Mouse (Mus musculus): ENCODE data around the gene Slc22a12. TPM values are rescaled to one million over a fixed set of nuclear protein-coding genes. Genes with fewer than 3 reads are reported as not detected.

The Slc22a12 gene
- not detected in 2 replicates for total RNA-seq (2017)

- ATAC-seq (replicated peaks in 1 of 2; ENCODE audit: insufficient read depth in 1 of 2, low FRiP score in 2 of 2, low TSS enrichment in 1 of 2, low read depth in 1 of 2, poor library complexity in 2 of 2, severe bottlenecking in 2 of 2), result no peak
These were observed at the start of gene Slc22a12 for GRCm38 (mm10) chr19:6542367-6543034. TSS of gene Slc22a12 (minus strand) at chr19:6543032.

- no peak for ATAC-seq (replicated peaks in 1 of 2; ENCODE audit: insufficient read depth in 1 of 2, low FRiP score in 2 of 2, low TSS enrichment in 1 of 2, low read depth in 1 of 2, poor library complexity in 2 of 2, severe bottlenecking in 2 of 2)
These were observed 29.2 kb upstream of the Slc22a12 start for GRCm38 (mm10) chr19:6572001-6572400.

- no peak for ATAC-seq (replicated peaks in 1 of 2; ENCODE audit: insufficient read depth in 1 of 2, low FRiP score in 2 of 2, low TSS enrichment in 1 of 2, low read depth in 1 of 2, poor library complexity in 2 of 2, severe bottlenecking in 2 of 2)
These were observed 28.6 kb upstream of the Slc22a12 start for GRCm38 (mm10) chr19:6571476-6571875.

- no peak for ATAC-seq (replicated peaks in 1 of 2; ENCODE audit: insufficient read depth in 1 of 2, low FRiP score in 2 of 2, low TSS enrichment in 1 of 2, low read depth in 1 of 2, poor library complexity in 2 of 2, severe bottlenecking in 2 of 2)
These were observed 26.7 kb upstream of the Slc22a12 start for GRCm38 (mm10) chr19:6569561-6569960.

DNA sequence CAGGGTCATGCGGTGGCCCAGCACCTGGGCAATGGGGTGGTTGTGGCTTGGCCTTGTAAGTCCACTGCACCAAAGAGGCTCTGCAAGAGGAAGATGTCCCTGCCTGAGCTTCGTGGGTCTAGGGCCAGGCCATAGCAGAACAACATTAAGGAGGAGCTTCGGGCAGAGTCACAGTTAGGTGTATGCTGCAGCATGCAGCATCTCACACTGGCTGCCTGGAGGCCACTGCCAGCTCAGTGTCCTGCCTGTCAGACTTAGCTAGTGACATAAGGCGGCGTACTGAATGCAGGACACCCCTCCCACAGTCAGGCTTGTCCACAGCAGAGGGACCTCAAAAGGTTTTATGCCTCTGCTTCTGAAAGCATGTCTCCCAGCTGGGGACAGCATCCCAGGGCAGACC, 26.2 kb upstream of the Slc22a12 start:
- 0 out of 4 replicates have a peak, but pooled peaks of 1 of the 2 experiments have one; percentile 12 for ATAC-seq (replicated peaks in 1 of 2; ENCODE audit: insufficient read depth in 1 of 2, low FRiP score in 2 of 2, low TSS enrichment in 1 of 2, low read depth in 1 of 2, poor library complexity in 2 of 2, severe bottlenecking in 2 of 2)

- no peak for ATAC-seq (replicated peaks in 1 of 2; ENCODE audit: insufficient read depth in 1 of 2, low FRiP score in 2 of 2, low TSS enrichment in 1 of 2, low read depth in 1 of 2, poor library complexity in 2 of 2, severe bottlenecking in 2 of 2)
These were observed 23.6 kb upstream of the Slc22a12 start for GRCm38 (mm10) chr19:6566450-6566849.

DNA sequence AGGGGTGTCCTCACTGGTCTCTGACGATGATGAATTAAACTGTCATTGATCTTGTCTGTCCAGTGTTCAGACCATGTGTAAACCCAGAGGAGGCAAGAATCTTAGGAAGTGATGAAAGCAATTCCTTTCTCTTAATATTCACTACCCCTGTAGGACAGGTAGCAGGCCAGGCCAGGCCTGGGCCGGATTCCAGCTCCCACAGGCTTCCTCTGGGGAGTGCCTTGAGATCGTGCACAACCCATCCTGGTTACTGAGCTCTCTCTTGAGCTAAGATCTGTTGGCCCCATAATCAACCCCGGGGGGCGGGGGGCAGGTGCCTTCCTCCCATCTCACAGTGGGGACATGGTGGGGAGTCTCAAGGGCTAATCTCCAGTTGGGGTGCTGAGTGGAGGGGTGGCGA, 22.3 kb upstream of the Slc22a12 start:
- ATAC-seq (replicated peaks in 1 of 2; ENCODE audit: insufficient read depth in 1 of 2, low FRiP score in 2 of 2, low TSS enrichment in 1 of 2, low read depth in 1 of 2, poor library complexity in 2 of 2, severe bottlenecking in 2 of 2), result no peak

- ATAC-seq (replicated peaks in 1 of 2; ENCODE audit: insufficient read depth in 1 of 2, low FRiP score in 2 of 2, low TSS enrichment in 1 of 2, low read depth in 1 of 2, poor library complexity in 2 of 2, severe bottlenecking in 2 of 2), result no peak
These were observed 17.5 kb upstream of the Slc22a12 start for GRCm38 (mm10) chr19:6560246-6560815.

GRCm38 (mm10) chr19:6559576-6559975, 16.7 kb upstream of the Slc22a12 start:
- no peak for ATAC-seq (replicated peaks in 1 of 2; ENCODE audit: insufficient read depth in 1 of 2, low FRiP score in 2 of 2, low TSS enrichment in 1 of 2, low read depth in 1 of 2, poor library complexity in 2 of 2, severe bottlenecking in 2 of 2)

- no peak for ATAC-seq (replicated peaks in 1 of 2; ENCODE audit: insufficient read depth in 1 of 2, low FRiP score in 2 of 2, low TSS enrichment in 1 of 2, low read depth in 1 of 2, poor library complexity in 2 of 2, severe bottlenecking in 2 of 2)
These were observed 11.2 kb upstream of the Slc22a12 start for GRCm38 (mm10) chr19:6553819-6554582.

DNA sequence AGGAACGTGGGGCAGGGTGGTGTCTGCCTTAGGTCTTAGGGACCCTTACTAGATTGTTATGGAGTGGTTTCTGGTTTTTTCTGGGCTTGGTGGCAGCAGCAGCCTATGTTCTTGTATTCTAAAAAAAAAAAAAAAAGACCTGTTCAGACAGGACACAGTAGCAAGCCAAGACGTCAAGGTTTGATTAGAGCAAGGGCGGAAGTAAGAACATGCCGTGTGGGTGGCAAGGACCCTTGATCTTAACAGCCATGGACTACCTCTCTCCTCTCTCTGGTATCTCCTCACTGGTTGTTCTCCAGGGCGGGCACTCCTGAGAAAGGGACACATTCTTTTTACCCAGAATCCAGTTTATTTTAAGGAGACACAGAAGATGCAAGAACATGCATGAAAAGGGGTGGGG, 10.3 kb upstream of the Slc22a12 start:
- ATAC-seq (replicated peaks in 1 of 2; ENCODE audit: insufficient read depth in 1 of 2, low FRiP score in 2 of 2, low TSS enrichment in 1 of 2, low read depth in 1 of 2, poor library complexity in 2 of 2, severe bottlenecking in 2 of 2), result no peak

DNA sequence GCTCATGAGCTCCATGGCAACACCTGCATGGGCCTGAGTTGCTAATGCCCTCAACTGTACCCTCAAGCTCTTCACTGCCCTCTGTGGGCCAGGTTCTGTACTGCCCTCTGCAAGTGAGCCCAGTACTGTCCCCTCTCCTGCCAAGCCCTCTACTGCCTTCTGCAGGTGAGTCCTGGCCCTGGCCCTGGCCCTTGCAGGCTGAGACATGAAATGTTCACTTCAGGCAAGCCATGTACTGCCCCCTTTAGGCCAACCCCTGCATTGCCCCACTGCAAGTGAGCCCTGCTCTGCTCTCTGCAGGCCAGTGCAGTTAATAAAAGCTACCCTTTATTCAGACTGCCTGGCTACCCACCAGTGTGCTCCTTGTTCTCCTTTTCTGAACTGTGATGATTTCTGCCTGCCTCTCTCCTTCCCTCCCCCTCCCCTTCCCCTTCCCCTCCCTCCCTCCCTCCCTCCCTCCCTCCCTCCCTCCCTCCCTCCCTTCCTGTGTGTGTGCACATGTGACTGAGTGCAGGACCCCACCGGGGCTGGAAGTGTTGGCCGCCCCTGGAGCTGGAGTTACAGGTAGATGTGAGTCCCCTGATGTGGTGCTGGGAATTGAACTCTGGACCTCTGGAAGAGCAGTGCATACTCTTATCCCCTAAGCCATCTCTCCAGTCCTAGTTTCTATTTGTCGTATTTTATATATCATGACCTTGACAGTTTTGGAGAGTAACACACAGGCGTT, 9.6 kb upstream of the Slc22a12 start:
- ATAC-seq (replicated peaks in 1 of 2; ENCODE audit: insufficient read depth in 1 of 2, low FRiP score in 2 of 2, low TSS enrichment in 1 of 2, low read depth in 1 of 2, poor library complexity in 2 of 2, severe bottlenecking in 2 of 2), result peak; percentile 17 to 65; a peak in 2 of 4 replicates

DNA sequence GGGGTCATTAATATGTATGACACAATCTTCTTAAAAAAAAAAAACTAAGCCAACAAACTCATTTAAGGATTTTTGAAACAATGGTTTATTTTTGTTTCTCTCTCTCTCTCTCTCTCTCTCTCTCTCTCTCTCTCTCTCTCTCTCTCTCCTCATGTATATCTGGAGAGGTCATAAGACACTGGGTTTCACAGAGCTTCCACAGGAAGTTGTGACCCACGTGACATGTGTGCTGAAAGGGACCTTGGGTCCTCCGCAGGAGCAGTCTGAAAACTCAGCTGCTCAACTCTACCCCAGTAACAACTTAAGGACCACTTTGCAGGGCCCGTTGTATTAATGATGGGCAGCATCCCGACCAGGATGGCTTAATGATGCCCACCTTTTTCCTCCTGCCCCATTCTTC, 8.4 kb upstream of the Slc22a12 start:
- ATAC-seq (replicated peaks in 1 of 2; ENCODE audit: insufficient read depth in 1 of 2, low FRiP score in 2 of 2, low TSS enrichment in 1 of 2, low read depth in 1 of 2, poor library complexity in 2 of 2, severe bottlenecking in 2 of 2), result no peak

DNA sequence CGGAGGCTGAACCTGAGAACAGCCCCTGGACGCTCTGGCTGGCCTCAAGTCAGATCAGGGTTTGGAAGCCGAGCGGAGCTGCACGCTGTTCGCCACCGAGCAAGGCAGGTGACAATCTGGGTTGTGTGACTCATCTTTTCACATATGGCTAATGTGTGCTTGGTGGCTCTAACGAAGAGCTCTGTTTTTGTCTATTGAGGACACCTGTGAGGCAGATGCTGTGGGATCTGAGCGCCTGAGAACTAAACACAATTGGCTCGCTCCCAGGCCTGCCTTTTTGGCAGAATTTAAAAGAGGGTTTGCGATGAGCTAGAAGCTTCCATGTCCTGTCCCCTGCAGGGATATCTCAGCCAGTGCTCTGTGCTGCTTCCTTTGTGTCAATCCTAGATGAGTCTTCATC, 6.7 kb upstream of the Slc22a12 start:
- ATAC-seq (replicated peaks in 1 of 2; ENCODE audit: insufficient read depth in 1 of 2, low FRiP score in 2 of 2, low TSS enrichment in 1 of 2, low read depth in 1 of 2, poor library complexity in 2 of 2, severe bottlenecking in 2 of 2), result no peak

DNA sequence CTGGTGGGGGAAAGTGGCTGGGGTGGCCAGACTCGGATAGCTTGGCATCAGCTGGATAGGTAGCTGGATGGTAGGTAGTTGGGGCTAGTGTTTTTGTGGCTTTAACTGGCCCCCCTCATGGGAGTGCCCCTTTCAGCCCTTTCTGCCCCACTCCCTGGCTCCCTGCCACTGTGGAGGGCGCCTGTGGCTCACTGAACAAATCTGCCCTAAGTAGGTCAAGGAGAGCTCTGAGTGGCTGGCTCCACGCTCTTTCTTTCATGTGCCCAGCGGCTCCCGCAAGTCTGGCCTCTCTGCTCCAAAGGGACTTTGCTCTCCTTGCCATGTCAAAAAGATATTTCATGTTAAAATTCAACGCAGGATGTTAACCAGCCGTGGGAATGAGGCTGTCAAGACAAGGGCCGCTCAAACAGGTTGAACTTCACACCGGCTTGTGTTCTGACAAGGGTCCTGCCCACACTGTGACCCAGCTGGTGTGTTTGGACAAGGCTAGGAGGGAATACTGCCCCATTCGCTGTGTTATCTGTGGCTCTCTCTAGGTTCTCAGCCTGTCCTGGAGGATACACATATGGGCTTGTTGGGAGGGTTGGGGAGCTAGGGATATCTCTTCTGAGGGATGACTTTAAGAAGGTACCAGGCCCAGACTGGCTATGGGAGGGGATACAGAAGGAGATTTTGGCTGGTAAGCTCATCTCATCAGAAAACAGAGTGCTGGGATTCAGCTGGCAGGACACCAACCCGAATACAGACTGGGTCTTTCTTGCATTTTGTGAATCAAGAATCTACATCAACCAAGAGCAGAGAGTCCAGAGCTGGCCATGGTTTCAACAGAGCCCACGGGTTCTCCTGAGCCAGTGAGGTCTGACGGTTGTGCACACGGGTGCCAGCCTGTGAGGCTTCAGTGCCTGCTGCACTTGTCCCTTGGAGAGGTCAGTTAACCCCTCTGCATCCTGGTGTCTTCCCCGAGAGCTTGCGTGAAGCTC, 5.9 kb upstream of the Slc22a12 start:
- no peak for ATAC-seq (replicated peaks in 1 of 2; ENCODE audit: insufficient read depth in 1 of 2, low FRiP score in 2 of 2, low TSS enrichment in 1 of 2, low read depth in 1 of 2, poor library complexity in 2 of 2, severe bottlenecking in 2 of 2)

- no peak for ATAC-seq (replicated peaks in 1 of 2; ENCODE audit: insufficient read depth in 1 of 2, low FRiP score in 2 of 2, low TSS enrichment in 1 of 2, low read depth in 1 of 2, poor library complexity in 2 of 2, severe bottlenecking in 2 of 2)
These were observed 5.0 kb upstream of the Slc22a12 start for GRCm38 (mm10) chr19:6547801-6548200.

- no peak for ATAC-seq (replicated peaks in 1 of 2; ENCODE audit: insufficient read depth in 1 of 2, low FRiP score in 2 of 2, low TSS enrichment in 1 of 2, low read depth in 1 of 2, poor library complexity in 2 of 2, severe bottlenecking in 2 of 2)
These were observed 3.3 kb upstream of the Slc22a12 start for GRCm38 (mm10) chr19:6546096-6546495.

Data from hematopoietic stem cell, adult 5-6 weeks (primary cell).